Mouse (Mus musculus) embryonic facial prominence, embryonic 13.5 days (tissue): ENCODE results near the gene Greb1. TPM values are rescaled to one million over a fixed set of nuclear protein-coding genes. Genes with fewer than 3 reads are reported as not detected.

Experiments
- ATAC-seq: fragments of 200-750 bp; cut with Nextera tagmentation; 2 replicates; pipeline ENCODE4 v1.8.0; 2017; ENCODE audit warnings: low read depth; ENCODE audit not compliant: insufficient number of reproducible peaks, insufficient read depth, low FRiP score, low TSS enrichment
- H3K27ac ChIP-seq: fragments of 300-500 bp; sonication (generic); 2 replicates; pipeline ENCODE4 v1.5.1; 2015; ENCODE audit warnings: moderate library complexity, mild to moderate bottlenecking, inconsistent platforms
- H3K27me3 ChIP-seq: fragments of 300-500 bp; sonication (generic); 2 replicates; pipeline ENCODE4 v1.6.1; 2015; ENCODE audit warnings: mild to moderate bottlenecking, inconsistent platforms
- H3K36me3 ChIP-seq: fragments of 300-500 bp; sonication (generic); 2 replicates; pipeline ENCODE4 v1.6.1; 2015; ENCODE audit warnings: mild to moderate bottlenecking, inconsistent platforms
- H3K4me1 ChIP-seq: fragments of 300-500 bp; sonication (generic); 2 replicates; pipeline ENCODE4 v1.6.1; 2015; ENCODE audit warnings: inconsistent platforms
- H3K4me2 ChIP-seq: fragments of 300-500 bp; sonication (generic); 2 replicates; pipeline ENCODE4 v1.6.1; 2015; ENCODE audit warnings: moderate library complexity, mild to moderate bottlenecking, inconsistent platforms
- H3K4me3 ChIP-seq: fragments of 300-500 bp; sonication (generic); 2 replicates; pipeline ENCODE4 v1.5.1; 2015; ENCODE audit warnings: mild to moderate bottlenecking, inconsistent platforms
- H3K9ac ChIP-seq: fragments of 300-500 bp; sonication (generic); 2 replicates; pipeline ENCODE4 v1.6.1; 2015; ENCODE audit warnings: mild to moderate bottlenecking, inconsistent platforms
- H3K9me3 ChIP-seq: fragments of 300-500 bp; sonication (generic); 2 replicates; pipeline ENCODE4 v1.6.1; 2016; ENCODE audit warnings: inconsistent platforms
- WGBS: fragments of 180-500 bp; shearing (Covaris S2); methylation state at CpG from one replicate; pipeline ENCODE4 v1.1.7; 2015; ENCODE audit warnings: mixed read lengths; 5-methylcytosine and 5-hydroxymethylcytosine counted together
- polyA plus RNA-seq: library from polyadenylated mRNA; unstranded; fragments of >200 nt; fragmentation: Nextera tagmentation; extraction: Ambion mirVana; gene quantifications from 2 replicates; pipeline ENCODE4 v1.2.1, GENCODE M21; 2015

Gene Greb1
- polyA plus RNA-seq, 1 experiment from 2014 or later: 2.8 TPM

DNA sequence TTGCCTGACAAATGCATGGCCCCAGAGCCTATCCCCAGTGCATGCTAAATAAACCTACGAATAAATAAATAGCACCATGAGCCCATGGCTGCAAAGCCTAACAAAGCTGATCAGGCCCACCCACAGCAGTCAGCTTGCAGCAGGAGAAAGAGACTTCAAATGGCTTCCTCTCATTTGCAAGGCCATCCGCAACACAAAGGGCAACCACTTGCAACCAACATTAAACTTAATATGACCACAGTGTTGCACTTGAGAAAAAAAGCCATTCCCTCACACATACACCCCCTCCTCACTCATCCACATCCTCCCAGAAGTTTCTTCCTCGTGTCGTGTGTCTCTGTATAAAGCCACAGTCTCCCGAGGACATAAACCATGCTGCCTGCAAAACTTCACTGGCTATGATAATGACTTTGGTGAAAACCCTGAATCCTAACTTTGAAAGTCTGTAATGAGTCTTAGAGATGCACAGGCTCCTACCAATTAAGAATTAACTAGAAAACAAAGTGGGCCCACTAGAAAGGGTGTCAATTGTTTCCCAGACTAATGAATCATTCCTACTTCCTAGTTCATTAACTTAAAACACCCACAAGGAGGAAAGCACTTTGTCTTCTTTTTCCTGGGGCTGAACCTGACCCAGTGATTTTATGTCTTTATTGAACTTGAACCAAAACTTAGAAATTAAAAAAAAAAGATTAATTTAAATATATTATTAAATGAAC is 2.7 kb upstream of the Greb1 start:
- H3K27ac ChIP-seq: no peak overlapping the region
- ATAC-seq: no peak
- no peak overlapping the region for H3K4me3 ChIP-seq
- no peak overlapping the region for H3K4me2 ChIP-seq
- no peaks in the 10 kb centered on the region for H3K9me3 ChIP-seq
- no peak overlapping the region for H3K9ac ChIP-seq
- WGBS: 32% methylated on average over 5 of the region's 5 CpGs
- H3K4me1 ChIP-seq: peaks cover 31% of the 10 kb centered on the region
- peaks cover 17% of the 10 kb centered on the region for H3K27me3 ChIP-seq
- H3K36me3 ChIP-seq: no peaks in the 10 kb centered on the region

DNA sequence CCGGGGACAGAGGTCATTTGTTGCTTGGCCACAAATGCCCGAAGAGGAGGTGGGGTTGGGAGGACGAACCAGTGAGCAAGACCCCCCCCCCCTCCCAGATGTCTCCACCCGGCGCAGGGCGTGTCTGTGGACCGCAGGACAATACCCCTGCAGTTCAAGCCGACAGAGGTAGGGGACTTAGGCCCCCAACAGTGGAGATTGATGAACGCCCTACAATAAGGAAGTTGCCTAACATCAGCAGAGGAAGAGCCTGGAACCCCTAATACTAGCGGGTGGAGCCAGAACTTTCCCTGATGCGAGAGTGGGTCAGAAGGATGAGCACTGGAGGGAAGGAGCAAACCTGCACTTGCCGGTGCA is 251 bp upstream of the Greb1 start:
- no peaks in the 10 kb centered on the region for H3K9me3 ChIP-seq
- H3K27me3 ChIP-seq: no peaks in the 10 kb centered on the region
- peak overlapping the region; percentile 94 for H3K4me2 ChIP-seq
- no peak overlapping the region for H3K27ac ChIP-seq
- H3K4me1 ChIP-seq: peaks cover 31% of the 10 kb centered on the region
- ATAC-seq: peak; percentile 38; the same call in 1 of the 2 replicates
- H3K4me3 ChIP-seq: peak overlapping the region; percentile 60
- WGBS: 1% methylated on average over 12 of the region's 12 CpGs
- no peaks in the 10 kb centered on the region for H3K36me3 ChIP-seq
- H3K9ac ChIP-seq: peak overlapping the region; percentile 75

DNA sequence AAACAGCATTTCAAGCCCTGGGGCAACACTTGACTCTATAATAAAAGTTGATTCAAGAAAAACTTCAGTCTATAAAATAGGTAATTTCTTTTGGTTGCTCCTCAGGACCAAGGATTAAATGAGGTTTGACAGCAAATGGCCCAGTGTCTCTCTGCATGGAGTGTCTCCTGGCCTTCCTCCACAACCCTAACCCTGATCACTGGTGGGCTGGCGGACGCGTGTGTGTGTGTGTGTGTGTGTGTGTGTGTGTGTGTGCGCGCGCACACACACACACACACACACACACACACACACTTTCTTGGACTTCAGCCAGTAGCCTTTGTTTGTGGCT is 793 bp downstream of the Greb1 start:
- Histone ChIP-seq H3K27me3 (no peaks in the 10 kb centered on the region), H3K9me3 (no peaks in the 10 kb centered on the region), H3K4me2 (peak overlapping the region; percentile 94), H3K36me3 (no peaks in the 10 kb centered on the region), H3K4me1 (peaks cover 31% of the 10 kb centered on the region), H3K27ac (no peak overlapping the region), H3K4me3 (peak overlapping the region; percentile 60), H3K9ac (peak overlapping the region; percentile 75)
- ATAC-seq: no peak
- WGBS: 3% methylated on average over 6 of the region's 6 CpGs

DNA sequence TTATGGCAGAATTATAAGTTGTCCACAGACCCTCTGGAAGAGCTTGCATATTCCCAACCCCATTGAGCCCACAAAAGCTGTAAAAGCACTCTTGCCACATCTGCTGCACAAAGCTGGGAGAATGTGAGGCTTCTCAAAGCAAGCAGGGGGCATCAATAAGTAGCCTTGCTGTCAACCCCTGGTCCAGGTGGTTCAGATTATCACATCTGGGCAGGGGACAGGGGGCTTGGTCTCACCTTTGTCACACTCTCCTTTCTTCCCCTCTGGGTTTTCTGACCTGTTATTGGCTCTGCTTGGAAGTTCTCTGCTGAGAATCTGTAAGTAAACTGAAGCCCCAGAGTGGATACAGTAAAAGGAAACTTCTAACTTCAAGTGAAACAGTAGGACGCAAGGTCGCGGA is 1.8 kb downstream of the Greb1 start:
- WGBS: 23% methylated on average over 3 of the region's 3 CpGs
- Histone ChIP-seq H3K4me2 (no peak overlapping the region), H3K27ac (no peak overlapping the region), H3K9me3 (no peaks in the 10 kb centered on the region), H3K27me3 (no peaks in the 10 kb centered on the region), H3K36me3 (no peaks in the 10 kb centered on the region), H3K9ac (no peak overlapping the region), H3K4me1 (peaks cover 26% of the 10 kb centered on the region), H3K4me3 (no peak overlapping the region)
- ATAC-seq: no peak

DNA sequence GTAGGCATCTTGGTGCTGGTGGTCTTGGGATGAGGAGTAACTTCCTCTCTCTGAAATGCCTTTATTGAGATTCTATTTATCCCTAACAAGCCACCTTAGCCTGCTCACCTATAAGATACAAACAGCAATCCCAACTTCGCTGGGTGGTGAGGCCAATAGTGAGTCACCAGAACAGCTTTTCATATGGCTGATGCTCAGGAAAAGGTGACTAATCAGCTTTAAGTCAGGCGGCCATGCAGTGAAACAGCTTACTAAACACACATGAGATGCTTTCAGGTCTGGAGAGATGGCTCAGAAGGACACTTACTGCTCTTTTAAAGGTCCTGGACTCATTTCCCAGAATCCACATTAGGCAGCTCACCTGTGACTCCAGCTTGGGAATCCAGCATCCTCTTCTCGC is 4.9 kb downstream of the Greb1 start:
- Histone ChIP-seq H3K27me3 (no peaks in the 10 kb centered on the region), H3K4me2 (no peak overlapping the region), H3K4me3 (no peak overlapping the region), H3K4me1 (peaks cover 18% of the 10 kb centered on the region; the same call in 1 of the 2 replicates), H3K36me3 (no peaks in the 10 kb centered on the region), H3K9me3 (no peaks in the 10 kb centered on the region), H3K27ac (no peak overlapping the region), H3K9ac (no peak overlapping the region)
- 79% methylated on average over 3 of the region's 3 CpGs for WGBS
- no peak for ATAC-seq

DNA sequence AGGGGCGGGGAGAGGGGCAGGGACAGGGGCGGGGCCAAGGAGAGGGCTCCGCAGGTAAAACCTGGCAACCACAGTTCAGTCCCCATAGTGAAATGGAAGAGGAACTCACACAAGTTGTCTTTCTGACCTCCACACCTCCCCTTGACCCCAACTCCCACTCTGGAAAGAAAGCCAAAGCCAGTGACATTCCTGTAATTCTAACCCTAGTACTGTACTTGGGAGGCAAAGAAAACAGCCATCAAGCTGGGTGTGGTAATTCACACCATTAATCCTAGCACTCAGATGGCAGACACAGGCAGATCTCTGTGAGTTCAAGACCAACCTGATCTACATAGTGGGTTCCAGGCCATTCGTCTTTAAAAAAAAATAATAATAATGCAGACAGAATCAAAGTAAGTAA is 7.3 kb downstream of the Greb1 start:
- 87% methylated on average over 4 of the region's 4 CpGs for WGBS
- ATAC-seq: no peak
- no peaks in the 10 kb centered on the region for H3K36me3 ChIP-seq
- H3K27ac ChIP-seq: no peak overlapping the region
- H3K9ac ChIP-seq: no peak overlapping the region
- no peaks in the 10 kb centered on the region for H3K4me1 ChIP-seq
- no peak overlapping the region for H3K4me3 ChIP-seq
- no peak overlapping the region for H3K4me2 ChIP-seq
- H3K27me3 ChIP-seq: no peaks in the 10 kb centered on the region
- H3K9me3 ChIP-seq: no peaks in the 10 kb centered on the region

DNA sequence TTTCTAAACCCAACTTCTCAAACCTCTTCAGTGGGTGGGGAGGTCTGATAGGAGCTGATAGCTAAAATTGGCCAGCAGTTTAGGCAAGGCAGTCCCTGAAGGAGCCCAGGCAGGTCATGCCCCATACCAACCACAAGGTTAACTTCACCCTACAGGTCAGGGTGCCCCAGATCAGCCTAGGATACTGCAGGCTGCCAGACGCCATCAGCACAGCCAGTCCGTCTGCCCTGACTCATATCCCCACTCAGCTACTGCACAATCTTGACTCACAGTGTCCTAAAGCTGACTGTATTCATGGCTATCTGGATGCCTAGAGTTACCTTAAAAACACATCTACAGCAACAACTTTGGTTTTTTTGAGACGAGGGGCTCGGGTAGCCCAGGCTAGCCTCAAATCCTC is 10.2 kb downstream of the Greb1 start:
- no peaks in the 10 kb centered on the region for H3K4me1 ChIP-seq
- H3K36me3 ChIP-seq: no peaks in the 10 kb centered on the region
- H3K27ac ChIP-seq: no peak overlapping the region
- ATAC-seq: no peak
- no peak overlapping the region for H3K4me2 ChIP-seq
- no peaks in the 10 kb centered on the region for H3K27me3 ChIP-seq
- H3K9me3 ChIP-seq: no peaks in the 10 kb centered on the region
- H3K4me3 ChIP-seq: no peak overlapping the region
- no peak overlapping the region for H3K9ac ChIP-seq
- 46% methylated on average over 4 of the region's 4 CpGs for WGBS

DNA sequence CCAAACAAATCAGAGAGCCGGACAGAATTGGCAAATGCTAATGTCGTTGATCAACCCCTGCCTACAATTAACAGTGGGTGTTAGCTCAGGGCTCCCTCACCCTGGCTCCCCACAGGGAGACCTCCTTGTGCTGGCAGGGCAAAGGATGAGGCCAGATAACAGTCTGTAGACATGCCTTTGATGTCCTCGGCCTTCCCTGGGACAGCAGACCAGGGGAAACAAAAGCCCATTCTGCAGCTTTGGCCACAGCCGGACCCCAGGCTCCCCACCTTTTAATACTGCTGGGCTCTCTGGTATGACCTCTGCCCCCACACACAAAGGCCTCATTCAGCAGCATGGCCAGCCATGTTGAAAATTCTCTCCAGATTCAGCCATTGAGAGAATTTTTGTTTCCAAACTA is 10.9 kb downstream of the Greb1 start:
- H3K9ac ChIP-seq: no peak overlapping the region
- H3K9me3 ChIP-seq: no peaks in the 10 kb centered on the region
- no peak for ATAC-seq
- H3K27ac ChIP-seq: no peak overlapping the region
- no peaks in the 10 kb centered on the region for H3K27me3 ChIP-seq
- H3K36me3 ChIP-seq: no peaks in the 10 kb centered on the region
- no peak overlapping the region for H3K4me3 ChIP-seq
- 15% methylated on average over 4 of the region's 4 CpGs for WGBS
- H3K4me1 ChIP-seq: no peaks in the 10 kb centered on the region
- no peak overlapping the region for H3K4me2 ChIP-seq

DNA sequence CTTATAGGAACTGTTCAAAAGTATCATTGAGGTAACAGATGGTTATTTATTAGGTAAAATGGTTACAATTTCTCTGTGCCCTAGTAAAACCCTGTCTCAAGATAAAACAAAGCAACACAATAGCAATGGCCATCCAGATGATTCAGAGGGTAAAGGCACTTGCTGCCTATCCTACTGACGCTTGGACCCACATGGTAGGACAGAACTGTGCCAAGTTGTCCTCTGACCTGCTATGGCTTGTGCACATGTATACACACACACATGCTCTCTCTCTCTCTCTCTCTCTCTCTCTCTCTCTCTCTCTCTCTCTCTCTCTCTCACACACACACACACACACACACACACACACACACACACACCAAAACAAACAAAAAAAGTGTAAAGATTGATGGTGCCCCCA is 11.5 kb downstream of the Greb1 start:
- WGBS: 24% methylated on average over 1 of the region's 1 CpGs
- no peaks in the 10 kb centered on the region for H3K9me3 ChIP-seq
- no peak overlapping the region for H3K4me2 ChIP-seq
- no peak overlapping the region for H3K4me3 ChIP-seq
- no peaks in the 10 kb centered on the region for H3K36me3 ChIP-seq
- H3K27me3 ChIP-seq: no peaks in the 10 kb centered on the region
- ATAC-seq: no peak
- H3K9ac ChIP-seq: no peak overlapping the region
- H3K4me1 ChIP-seq: no peaks in the 10 kb centered on the region
- no peak overlapping the region for H3K27ac ChIP-seq

DNA sequence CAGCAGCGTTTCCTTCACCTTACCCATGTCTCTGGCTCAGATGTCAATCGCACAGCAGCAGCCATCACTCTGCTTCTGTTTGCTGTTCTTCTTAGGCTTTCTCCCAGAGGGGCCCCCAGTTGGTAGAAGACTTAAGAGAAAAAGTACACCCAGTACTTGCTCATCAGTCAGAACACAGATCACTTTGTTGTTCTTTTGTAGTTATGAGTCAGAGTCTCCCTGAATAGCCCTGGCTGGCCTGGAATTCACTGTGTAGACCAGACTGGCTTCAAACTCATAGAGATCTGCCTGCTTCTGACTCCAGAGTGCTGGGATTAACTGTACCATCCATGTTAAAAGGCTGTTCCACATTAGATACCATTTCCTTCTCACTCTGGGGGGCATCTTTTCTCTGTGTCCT is 12.1 kb downstream of the Greb1 start:
- no peak overlapping the region for H3K4me3 ChIP-seq
- H3K4me2 ChIP-seq: no peak overlapping the region
- no peak for ATAC-seq
- no peaks in the 10 kb centered on the region for H3K9me3 ChIP-seq
- H3K27ac ChIP-seq: no peak overlapping the region
- H3K9ac ChIP-seq: no peak overlapping the region
- H3K4me1 ChIP-seq: no peaks in the 10 kb centered on the region
- 66% methylated on average over 2 of the region's 2 CpGs for WGBS
- no peaks in the 10 kb centered on the region for H3K27me3 ChIP-seq
- H3K36me3 ChIP-seq: no peaks in the 10 kb centered on the region

DNA sequence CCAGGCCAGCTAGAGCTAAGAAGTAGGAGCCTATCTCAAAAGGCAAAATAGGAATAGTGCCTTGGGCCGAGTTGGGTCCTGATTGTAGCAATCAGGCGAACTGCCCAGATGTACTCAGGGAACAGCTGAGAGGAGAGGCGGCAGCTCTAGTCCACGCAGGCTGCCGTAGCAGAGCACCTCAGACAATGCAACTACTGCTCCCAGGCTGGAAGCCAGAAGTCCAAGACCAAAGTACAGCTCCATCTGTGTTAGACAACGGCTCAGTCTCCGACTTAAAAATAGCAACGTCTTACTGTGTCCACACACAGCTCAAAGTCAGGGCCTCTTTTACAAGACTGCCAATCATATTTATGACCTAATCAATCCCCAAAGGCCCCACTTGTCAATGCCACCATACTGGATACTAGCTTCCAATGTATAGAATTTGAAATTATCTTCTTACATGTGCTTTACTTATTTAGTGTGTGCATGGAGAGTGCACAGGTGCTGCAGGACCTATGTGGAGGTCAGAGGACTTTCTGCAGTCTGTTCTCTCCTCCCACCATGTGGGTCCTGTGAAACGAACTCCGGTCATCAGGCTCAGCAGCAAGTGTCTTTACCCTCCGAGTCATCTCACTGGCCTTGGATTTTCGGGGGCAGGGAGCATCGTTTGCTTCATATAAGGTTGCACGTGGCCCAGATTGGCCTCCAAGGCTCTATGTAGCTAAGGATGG is 19.5 kb downstream of the Greb1 start:
- H3K27me3 ChIP-seq: no peaks in the 10 kb centered on the region
- no peak overlapping the region for H3K27ac ChIP-seq
- H3K9ac ChIP-seq: no peak overlapping the region
- H3K9me3 ChIP-seq: no peaks in the 10 kb centered on the region
- H3K4me3 ChIP-seq: no peak overlapping the region
- H3K4me1 ChIP-seq: no peaks in the 10 kb centered on the region
- H3K36me3 ChIP-seq: no peaks in the 10 kb centered on the region
- no peak for ATAC-seq
- WGBS: 84% methylated on average over 14 of the region's 14 CpGs
- H3K4me2 ChIP-seq: no peak overlapping the region

DNA sequence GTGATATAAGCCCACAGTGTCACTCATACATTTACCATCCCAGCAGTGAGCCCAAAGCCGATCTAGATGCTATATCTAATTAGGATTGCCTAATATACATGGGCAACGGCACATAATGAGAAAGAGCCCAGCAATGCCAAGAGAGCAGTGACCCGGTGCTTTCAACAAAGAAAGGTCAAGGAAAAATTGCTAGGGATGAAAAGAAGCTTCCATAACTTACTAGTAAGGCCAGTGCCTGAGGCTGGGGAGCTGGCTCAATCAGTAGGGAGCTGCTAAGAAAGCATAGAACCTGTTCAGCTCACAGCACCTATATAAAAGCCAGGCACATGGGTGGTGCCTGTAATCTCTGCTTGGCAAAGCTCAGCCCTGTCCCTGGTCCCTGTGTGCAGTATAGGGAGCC is 20.4 kb downstream of the Greb1 start:
- no peaks in the 10 kb centered on the region for H3K27me3 ChIP-seq
- no peak overlapping the region for H3K9ac ChIP-seq
- H3K27ac ChIP-seq: no peak overlapping the region
- no peaks in the 10 kb centered on the region for H3K4me1 ChIP-seq
- no peaks in the 10 kb centered on the region; the same call in 1 of the 2 replicates for H3K9me3 ChIP-seq
- 85% methylated on average over 3 of the region's 3 CpGs for whole genome bisulfite sequencing
- ATAC-seq: no peak
- no peak overlapping the region for H3K4me3 ChIP-seq
- no peak overlapping the region for H3K4me2 ChIP-seq
- H3K36me3 ChIP-seq: no peaks in the 10 kb centered on the region
